Mouse (Mus musculus) C2C12 (cell line): Measurements from ENCODE around the gene Fkbp6. TPM values are rescaled to one million over a fixed set of nuclear protein-coding genes. Genes with fewer than 3 reads are reported as not detected.

Experiments
- H3K27me3 ChIP-seq: one replicate; pipeline ENCODE4 v1.6.1; 2011; ENCODE audit not compliant: control insufficient read depth, insufficient read depth, insufficient read length
- H3K36me3 ChIP-seq: one replicate; pipeline ENCODE4 v1.6.1; 2011; ENCODE audit not compliant: control insufficient read depth, insufficient read depth
- H3K4me3 ChIP-seq: one replicate; pipeline ENCODE4 v1.5.1; 2011; ENCODE audit warnings: mild to moderate bottlenecking, control low read depth; ENCODE audit not compliant: poor library complexity, insufficient read depth, severe bottlenecking
- H3K79me2 ChIP-seq: one replicate; pipeline ENCODE4 v1.6.1; 2011; ENCODE audit not compliant: control insufficient read depth, insufficient read depth
- H3K79me3 ChIP-seq: one replicate; pipeline ENCODE4 v1.6.1; 2011; ENCODE audit warnings: low read depth, control low read depth
- H3ac ChIP-seq: one replicate; pipeline ENCODE3; 2011; ENCODE audit warnings: low read depth; ENCODE audit not compliant: control insufficient read depth, insufficient read length
- CEBPB ChIP-seq: IDR thresholded peaks from one replicate; pipeline ENCODE4 v1.6.1; 2011; ENCODE audit warnings: low read depth, mild to moderate bottlenecking, control low read depth, moderate library complexity
- CTCF ChIP-seq: IDR thresholded peaks from one replicate; pipeline ENCODE4 v1.5.1; 2011; ENCODE audit not compliant: control insufficient read depth, insufficient read depth, insufficient read length
- FOSL1 ChIP-seq: IDR thresholded peaks from one replicate; pipeline ENCODE4 v1.8.0; 2011; ENCODE audit warnings: mild to moderate bottlenecking, low read length; ENCODE audit not compliant: poor library complexity, insufficient read depth, severe bottlenecking
- MAX ChIP-seq: IDR thresholded peaks from one replicate; pipeline ENCODE4 v1.6.1; 2011; ENCODE audit warnings: mild to moderate bottlenecking, control low read depth
- MYOD1 ChIP-seq: IDR thresholded peaks from one replicate; pipeline ENCODE4 v1.6.1; 2011; ENCODE audit warnings: low read depth; ENCODE audit not compliant: control insufficient read depth, insufficient read length
- MYOG ChIP-seq: IDR thresholded peaks from one replicate; pipeline ENCODE4 v1.6.1; 2011; ENCODE audit not compliant: control insufficient read depth, insufficient read length; ENCODE audit errors: extremely low read depth
- USF1 ChIP-seq: IDR thresholded peaks from one replicate; pipeline ENCODE4 v1.6.1; 2011; ENCODE audit warnings: low read depth, mild to moderate bottlenecking, control low read depth, moderate library complexity
- microRNA-seq: library from miRNA; unstranded; fragments of <30 nt; microRNA quantifications from one replicate; pipeline ENCODE4, GENCODE M21; 2019; ENCODE audit warnings: borderline microRNAs expressed
- polyA plus RNA-seq: library from polyadenylated mRNA; unstranded; fragments of >200 nt; fragmentation: generic; extraction: Trizol; gene quantifications from one replicate; pipeline ENCODE4 v1.2.1, GENCODE M21; 2012; ENCODE audit warnings: missing spikeins

Fkbp6 gene
- polyA plus RNA-seq, 1 experiment, result not detected

GRCm38 (mm10) chr5:135242608-135243007 is 107.2 kb downstream of the Fkbp6 start:
- Histone ChIP-seq H3K79me2 (no peaks in the 10 kb centered on the region), H3K4me3 (no peak overlapping the region), H3K27me3 (no peaks in the 10 kb centered on the region), H3ac (no peak overlapping the region), H3K79me3 (no peaks in the 10 kb centered on the region), H3K36me3 (peaks cover 89% of the 10 kb centered on the region)
- TF ChIP-seq MAX (no peak), CEBPB (no peak), MYOD1 (no peak), FOSL1 (no peak), USF1 (no peak), CTCF (no peak), MYOG (no peak)

GRCm38 (mm10) chr5:135242136-135242535 is 107.7 kb downstream of the Fkbp6 start:
- Histone ChIP-seq H3K36me3 (peaks cover 94% of the 10 kb centered on the region), H3K79me3 (no peaks in the 10 kb centered on the region), H3K79me2 (no peaks in the 10 kb centered on the region), H3K27me3 (no peaks in the 10 kb centered on the region), H3ac (no peak overlapping the region), H3K4me3 (no peak overlapping the region)
- TF ChIP-seq MYOG, result no peak

Small RNAs within 50 kb of the gene (microRNA-seq; reads per million reads assigned to microRNA genes)
- 1.8 reads per million, percentile 38 among the genes with 10 or more reads in this experiment for gene Mir7033

Other genes starting within 250 kb of the Fkbp6 start
- gene Tbl2, start 200.4 kb downstream of the Fkbp6 start, polyA plus RNA-seq, result 17.0 TPM
- 50.3 TPM for gene Bcl7b, start 181.8 kb downstream of the Fkbp6 start, polyA plus RNA-seq
- gene Baz1b, start 162.8 kb downstream of the Fkbp6 start, polyA plus RNA-seq, result 39.9 TPM
- 0.89 TPM for gene Fzd9, start 98.8 kb downstream of the Fkbp6 start, polyA plus RNA-seq
- not detected for gene Trim50, start 3.3 kb upstream of the Fkbp6 start, polyA plus RNA-seq
- 33.0 TPM for gene Nsun5, start 19.9 kb upstream of the Fkbp6 start, polyA plus RNA-seq
- gene Pom121, start 44.5 kb upstream of the Fkbp6 start, polyA plus RNA-seq, result 26.9 TPM
- 38.2 TPM for gene Hip1, start 195.1 kb upstream of the Fkbp6 start, polyA plus RNA-seq
- gene Ccl26, start 213.5 kb upstream of the Fkbp6 start, polyA plus RNA-seq, result not detected
- gene Ccl24, start 223.0 kb upstream of the Fkbp6 start, polyA plus RNA-seq, result not detected